Mouse (Mus musculus) hindbrain, embryonic 16.5 days (tissue): ENCODE data around the gene Arfgap3. TPM values are rescaled to one million over a fixed set of nuclear protein-coding genes. Genes with fewer than 3 reads are reported as not detected.

Source experiments
- ATAC-seq: fragments of 200-750 bp; cut with Nextera tagmentation; 2 replicates; pipeline ENCODE4 v1.8.0; 2017; ENCODE audit warnings: moderate TSS enrichment, moderate library complexity
- H3K27ac ChIP-seq: fragments of 300-500 bp; sonication (generic); 2 replicates; pipeline ENCODE4 v1.5.1; 2014; ENCODE audit warnings: low read depth, mild to moderate bottlenecking, control low read depth, low read length, moderate library complexity
- H3K27me3 ChIP-seq: fragments of 300-500 bp; sonication (generic); replicated peaks from 2 replicates; pipeline ENCODE4 v1.6.1; 2014; ENCODE audit warnings: low read length; ENCODE audit not compliant: control insufficient read depth, insufficient read depth
- H3K36me3 ChIP-seq: fragments of 300-500 bp; sonication (generic); 2 replicates; pipeline ENCODE4 v1.6.1; 2014; ENCODE audit warnings: mild to moderate bottlenecking, low read length, moderate library complexity, mixed read lengths; ENCODE audit not compliant: control insufficient read depth, insufficient read depth
- H3K4me1 ChIP-seq: fragments of 300-500 bp; sonication (generic); 2 replicates; pipeline ENCODE4 v1.6.1; 2014; ENCODE audit warnings: low read depth, low read length; ENCODE audit not compliant: control insufficient read depth, insufficient read depth
- H3K4me2 ChIP-seq: fragments of 300-500 bp; sonication (generic); 2 replicates; pipeline ENCODE4 v1.6.1; 2014; ENCODE audit warnings: mild to moderate bottlenecking, low read length, control low read depth, moderate library complexity
- H3K4me3 ChIP-seq: fragments of 300-500 bp; sonication (generic); 2 replicates; pipeline ENCODE4 v1.5.1; 2014; ENCODE audit warnings: mild to moderate bottlenecking, low read length, control low read depth, moderate library complexity
- H3K9ac ChIP-seq: fragments of 300-500 bp; sonication (generic); 2 replicates; pipeline ENCODE4 v1.6.1; 2014; ENCODE audit warnings: low read depth, mild to moderate bottlenecking, control low read depth, low read length, moderate library complexity
- H3K9me3 ChIP-seq: fragments of 300-500 bp; sonication (generic); 2 replicates; pipeline ENCODE4 v1.6.1; 2014; ENCODE audit warnings: mild to moderate bottlenecking, low read length, moderate library complexity; ENCODE audit not compliant: control insufficient read depth
- WGBS: fragments of 180-500 bp; shearing (Covaris S2); extraction: QIAGEN DNeasy Blood & Tissue Kit; methylation state at CpG from one replicate; pipeline ENCODE4 v1.1.7; 2014; 5-methylcytosine and 5-hydroxymethylcytosine counted together
- polyA plus RNA-seq: library from polyadenylated mRNA; unstranded; fragments of >200 nt; fragmentation: Nextera tagmentation; extraction: Ambion mirVana; gene quantifications from 2 replicates; pipeline ENCODE4 v1.2.1, GENCODE M21; 2015

Gene Arfgap3
- polyA plus RNA-seq, 1 experiment from 2014 or later = 39.4 TPM

DNA sequence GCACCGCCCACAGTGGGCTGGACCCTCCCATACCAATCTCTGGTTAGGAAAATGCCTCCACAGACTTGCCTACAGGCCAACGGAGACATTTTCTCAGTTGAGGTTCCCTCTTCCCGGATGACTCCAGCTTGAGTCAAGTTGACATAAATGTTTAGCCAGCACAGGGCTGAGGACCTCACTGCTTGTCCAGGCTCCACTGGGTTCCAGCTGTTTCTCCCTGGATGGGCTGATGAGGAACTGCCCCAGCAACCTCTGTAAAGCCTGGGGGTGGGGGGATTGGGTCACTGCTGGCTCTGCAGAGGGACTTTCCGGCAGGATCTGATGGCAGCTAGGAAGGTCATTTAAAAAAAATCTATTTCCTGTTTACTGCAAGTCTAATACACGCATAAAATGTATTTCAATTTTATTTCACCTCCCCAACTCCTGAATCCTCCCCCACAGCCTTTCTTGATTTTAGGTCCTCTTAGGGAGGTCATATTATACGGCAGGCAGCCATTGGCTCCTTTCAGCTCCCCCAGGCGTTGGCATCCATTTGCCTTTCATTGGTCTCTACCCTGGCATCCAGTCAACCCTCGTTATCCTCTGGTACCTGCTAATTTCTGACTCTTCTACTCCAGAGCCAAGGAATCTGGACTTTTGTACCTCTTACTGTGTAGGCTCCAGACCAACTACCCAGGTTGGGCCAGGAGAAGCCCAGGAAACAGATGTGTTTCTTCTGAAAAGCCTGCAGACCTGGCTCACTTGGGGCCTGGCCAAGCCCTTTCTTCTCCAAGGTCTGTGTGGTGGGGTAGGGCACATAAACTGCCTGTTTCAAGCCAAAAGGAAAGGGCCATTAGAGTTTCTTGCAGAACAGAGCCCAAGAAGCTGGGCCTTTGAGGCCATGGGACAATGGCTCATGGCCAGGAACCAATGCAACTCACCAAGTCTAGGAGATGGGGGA lies 56.1 kb downstream of the Arfgap3 start:
- 0 out of 2 replicates have a peak, but pooled peaks have one; percentile 6 for ATAC-seq
- no peak overlapping the region for H3K4me2 ChIP-seq
- no peaks in the 10 kb centered on the region for H3K4me1 ChIP-seq
- no peaks in the 10 kb centered on the region for H3K27me3 ChIP-seq
- no peak overlapping the region for H3K27ac ChIP-seq
- no peaks in the 10 kb centered on the region for H3K36me3 ChIP-seq
- no peak overlapping the region for H3K4me3 ChIP-seq
- H3K9ac ChIP-seq = no peak overlapping the region
- H3K9me3 ChIP-seq = no peaks in the 10 kb centered on the region
- WGBS = 75% methylated on average over 8 of the region's 8 CpGs

DNA sequence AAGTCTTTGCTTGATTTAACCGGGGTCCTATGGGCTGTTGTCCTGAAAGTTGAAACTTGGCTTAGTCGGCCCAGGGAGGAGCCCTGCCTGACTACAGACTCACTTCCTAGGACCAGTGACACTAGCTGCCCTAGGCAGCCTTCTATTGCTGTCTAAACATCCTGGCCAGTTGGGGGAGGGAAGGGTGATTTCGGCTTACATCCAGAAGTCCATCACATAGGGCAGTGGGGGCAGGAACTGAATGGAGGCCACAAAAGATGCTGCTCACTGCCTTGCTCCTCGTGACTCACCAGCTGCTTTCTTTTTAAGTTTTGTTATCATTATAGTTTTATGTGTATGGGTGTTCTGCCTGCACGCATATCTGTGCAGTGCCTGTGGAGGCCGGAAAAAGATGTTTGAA lies 56.9 kb downstream of the Arfgap3 start:
- Histone ChIP-seq H3K4me3 (no peak overlapping the region), H3K27me3 (no peaks in the 10 kb centered on the region), H3K4me2 (no peak overlapping the region), H3K27ac (no peak overlapping the region), H3K9ac (no peak overlapping the region), H3K9me3 (no peaks in the 10 kb centered on the region), H3K36me3 (no peaks in the 10 kb centered on the region), H3K4me1 (no peaks in the 10 kb centered on the region)
- WGBS = 87% methylated on average over 6 of the region's 6 CpGs
- no peak for ATAC-seq

DNA sequence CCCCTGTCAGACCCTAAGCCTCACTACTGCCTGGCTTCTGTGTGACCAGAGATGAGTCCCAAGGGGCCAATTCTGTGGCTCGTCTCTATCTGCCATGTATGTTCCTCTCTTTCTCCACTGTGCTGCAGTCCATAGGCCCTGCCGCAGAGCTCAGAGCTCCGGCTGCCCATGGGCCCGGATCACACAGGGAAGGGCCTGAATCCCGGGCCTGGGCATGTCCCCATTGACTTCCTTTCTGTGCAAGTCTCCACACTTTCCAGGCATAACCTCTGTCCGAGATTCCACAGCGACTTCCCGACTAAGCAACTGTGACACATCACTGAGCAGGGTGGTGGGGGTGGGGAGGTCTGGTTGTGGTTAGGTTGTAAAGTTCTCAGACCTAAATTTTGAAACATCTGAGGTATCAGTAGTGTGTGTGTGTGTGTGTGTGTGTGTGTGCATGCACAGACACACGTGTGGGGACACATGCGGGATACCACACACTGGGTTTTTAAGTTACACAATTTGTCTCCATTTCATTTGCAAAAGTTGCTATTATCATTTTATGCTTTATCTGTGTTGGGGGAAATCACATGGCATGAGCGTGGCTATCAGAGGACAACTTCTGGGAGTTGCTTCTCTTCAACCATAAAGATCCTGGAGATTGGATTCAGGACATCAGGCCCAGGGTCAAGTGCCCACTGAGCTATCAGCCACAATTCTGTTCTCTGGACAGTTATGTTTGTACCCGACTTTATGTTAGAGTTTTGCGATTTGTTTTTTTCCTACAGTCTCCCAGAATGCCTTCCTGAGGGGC lies 57.6 kb downstream of the Arfgap3 start:
- Histone ChIP-seq H3K9me3 (no peaks in the 10 kb centered on the region), H3K4me1 (no peaks in the 10 kb centered on the region), H3K9ac (no peak overlapping the region), H3K36me3 (no peaks in the 10 kb centered on the region), H3K4me3 (no peak overlapping the region), H3K4me2 (no peak overlapping the region), H3K27ac (no peak overlapping the region), H3K27me3 (no peaks in the 10 kb centered on the region)
- WGBS = 82% methylated on average over 13 of the region's 13 CpGs
- ATAC-seq = no peak

DNA sequence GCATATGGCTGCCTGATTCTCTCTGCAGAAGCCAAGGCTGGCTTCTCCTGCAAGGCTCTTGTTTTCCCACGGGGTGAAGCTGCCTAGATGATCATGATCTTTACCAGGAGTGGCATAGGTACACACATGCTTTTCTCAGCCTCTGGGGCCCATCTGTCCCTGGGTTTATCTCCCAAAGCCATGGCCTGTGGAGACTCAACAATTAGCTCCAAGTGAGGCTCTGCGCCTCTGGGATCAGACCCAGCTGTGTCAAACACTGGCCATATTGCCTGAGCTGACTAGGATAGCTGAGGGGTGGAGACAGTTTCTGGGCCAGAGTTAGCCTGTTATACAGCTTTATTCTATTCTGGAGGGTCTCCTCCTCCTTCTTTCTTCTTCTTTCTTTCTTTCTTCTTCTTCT lies 59.1 kb downstream of the Arfgap3 start:
- Histone ChIP-seq H3K27ac (no peak overlapping the region), H3K9me3 (peaks cover 2% of the 10 kb centered on the region; the same call in 1 of the 2 replicates), H3K4me2 (no peak overlapping the region), H3K36me3 (no peaks in the 10 kb centered on the region), H3K9ac (no peak overlapping the region), H3K4me1 (no peaks in the 10 kb centered on the region), H3K27me3 (no peaks in the 10 kb centered on the region), H3K4me3 (no peak overlapping the region)
- 85% methylated on average over 2 of the region's 2 CpGs for WGBS
- ATAC-seq = no peak

DNA sequence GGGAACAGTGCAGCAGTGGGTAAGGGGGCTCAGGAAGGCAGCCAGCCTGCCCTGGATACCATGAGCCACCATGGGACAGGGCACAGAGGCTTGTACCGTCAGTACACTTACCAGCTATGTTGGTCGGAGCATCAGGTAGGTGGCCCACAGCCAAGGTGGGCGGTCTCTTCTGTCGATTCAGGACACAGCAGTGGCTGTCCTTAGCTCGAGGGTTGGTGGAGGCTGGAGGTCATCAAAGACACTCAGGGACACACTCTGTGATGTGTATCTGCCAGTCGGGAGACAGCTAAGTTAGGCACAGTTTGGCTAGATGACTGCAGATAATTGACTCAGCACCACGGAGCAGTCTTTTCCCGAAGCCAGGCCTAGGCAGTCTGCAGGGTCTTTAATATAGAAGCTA lies 65.2 kb downstream of the Arfgap3 start:
- H3K4me2 ChIP-seq = no peak overlapping the region
- H3K4me3 ChIP-seq = no peak overlapping the region
- 78% methylated on average over 8 of the region's 8 CpGs for WGBS
- H3K27me3 ChIP-seq = no peaks in the 10 kb centered on the region
- no peak overlapping the region for H3K9ac ChIP-seq
- no peak overlapping the region for H3K27ac ChIP-seq
- H3K4me1 ChIP-seq = no peaks in the 10 kb centered on the region
- no peak for ATAC-seq
- peaks cover 2% of the 10 kb centered on the region; the same call in 1 of the 2 replicates for H3K9me3 ChIP-seq
- no peaks in the 10 kb centered on the region for H3K36me3 ChIP-seq

DNA sequence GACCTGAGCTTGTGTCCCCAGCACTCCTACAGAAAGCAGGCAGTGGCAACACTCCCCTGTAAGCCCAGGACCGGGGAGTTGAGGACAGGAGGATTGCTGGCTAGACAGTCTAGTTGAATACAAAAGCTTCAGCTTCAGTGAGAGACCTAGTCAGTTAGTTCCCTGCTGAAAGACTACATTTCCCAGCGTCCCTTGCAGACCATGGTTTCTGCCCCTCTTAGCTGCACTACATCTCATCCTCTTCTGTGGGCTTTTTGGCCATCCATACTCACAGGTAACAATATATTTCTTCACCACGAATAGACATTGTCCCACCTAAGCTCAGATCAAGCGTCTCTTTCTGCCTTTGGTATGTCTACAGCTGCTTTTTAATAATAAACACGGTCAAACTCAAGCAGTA lies 67.7 kb downstream of the Arfgap3 start:
- no peaks in the 10 kb centered on the region for H3K4me1 ChIP-seq
- ATAC-seq = no peak
- H3K9me3 ChIP-seq = peaks cover 2% of the 10 kb centered on the region; the same call in 1 of the 2 replicates
- WGBS = 81% methylated on average over 5 of the region's 5 CpGs
- H3K27ac ChIP-seq = no peak overlapping the region
- no peaks in the 10 kb centered on the region for H3K27me3 ChIP-seq
- H3K4me2 ChIP-seq = no peak overlapping the region
- H3K36me3 ChIP-seq = no peaks in the 10 kb centered on the region
- no peak overlapping the region for H3K9ac ChIP-seq
- H3K4me3 ChIP-seq = no peak overlapping the region

DNA sequence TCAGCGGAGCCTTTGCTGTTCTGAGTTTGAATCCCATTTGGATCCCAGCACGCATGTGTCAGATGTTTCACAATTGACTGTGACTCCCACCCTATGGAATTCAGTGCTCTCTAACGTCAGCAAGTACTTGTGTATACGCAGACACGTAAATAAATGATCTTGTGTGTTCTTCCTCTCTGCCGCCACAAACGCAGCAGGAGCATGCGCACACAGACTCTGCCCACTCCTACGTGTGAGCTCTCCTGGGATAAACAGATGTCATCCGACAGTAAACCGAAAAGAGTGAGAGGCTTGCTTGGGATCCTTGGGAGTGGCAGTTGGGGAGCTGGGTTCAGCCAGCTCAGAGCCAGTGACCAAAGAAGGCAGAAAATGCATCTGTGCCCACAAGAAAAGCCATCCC lies 68.7 kb downstream of the Arfgap3 start:
- whole genome bisulfite sequencing = 80% methylated on average over 11 of the region's 11 CpGs
- Histone ChIP-seq H3K27ac (no peak overlapping the region), H3K36me3 (no peaks in the 10 kb centered on the region)

DNA sequence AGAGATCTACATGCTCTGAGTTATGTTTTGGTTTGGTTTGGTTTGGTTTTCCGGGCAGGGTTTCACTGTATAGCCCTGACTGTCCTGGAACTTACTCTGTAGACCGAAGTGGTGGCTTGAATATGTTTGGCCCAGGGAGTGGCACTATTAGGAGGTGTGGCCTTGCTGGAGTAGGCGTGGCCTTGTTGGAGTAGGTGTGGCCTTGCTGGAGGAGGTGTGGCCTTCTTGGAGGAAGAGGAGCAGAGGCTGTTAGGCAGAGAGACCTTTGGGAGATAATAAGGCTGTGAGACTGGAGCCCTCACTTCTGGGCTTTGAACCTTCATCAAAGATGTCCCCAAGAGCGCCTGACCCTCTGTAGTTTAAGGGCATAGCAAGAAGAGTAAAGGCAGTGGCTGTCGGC lies 71.5 kb downstream of the Arfgap3 start:
- 83% methylated on average over 5 of the region's 5 CpGs for WGBS
- no peak overlapping the region for H3K9ac ChIP-seq
- no peak overlapping the region for H3K4me2 ChIP-seq
- no peak for ATAC-seq
- no peaks in the 10 kb centered on the region for H3K4me1 ChIP-seq
- H3K27me3 ChIP-seq = no peaks in the 10 kb centered on the region
- H3K36me3 ChIP-seq = no peaks in the 10 kb centered on the region
- H3K9me3 ChIP-seq = no peaks in the 10 kb centered on the region
- no peak overlapping the region for H3K4me3 ChIP-seq
- H3K27ac ChIP-seq = no peak overlapping the region

More for the DNA sequence above, 68.7 kb downstream of the Arfgap3 start:
- no peaks in the 10 kb centered on the region for H3K27me3 ChIP-seq
- no peak for ATAC-seq
- H3K4me3 ChIP-seq = no peak overlapping the region
- H3K9ac ChIP-seq = no peak overlapping the region
- H3K4me1 ChIP-seq = no peaks in the 10 kb centered on the region
- no peak overlapping the region for H3K4me2 ChIP-seq
- no peaks in the 10 kb centered on the region for H3K9me3 ChIP-seq

DNA sequence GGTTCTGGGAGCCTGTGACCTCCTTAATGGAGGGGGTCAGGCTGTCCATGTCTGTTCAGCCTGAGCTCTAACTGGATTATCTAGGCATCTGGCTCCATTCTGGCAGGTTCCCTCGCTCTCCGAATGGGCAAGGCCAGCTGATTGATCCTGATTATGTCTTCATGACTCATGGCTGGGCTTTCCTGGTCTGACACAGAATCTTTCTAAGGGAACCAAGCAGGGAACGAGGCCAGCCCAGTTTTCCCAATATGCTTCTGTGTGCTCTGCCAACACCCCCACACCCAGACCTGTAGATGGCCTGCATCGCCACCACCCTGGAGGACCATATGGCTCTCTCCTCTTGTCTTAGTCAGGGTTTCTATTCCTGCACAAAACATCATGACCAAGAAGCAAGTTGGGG lies 72.6 kb downstream of the Arfgap3 start:
- H3K4me1 ChIP-seq = no peaks in the 10 kb centered on the region
- H3K27ac ChIP-seq = no peak overlapping the region
- H3K36me3 ChIP-seq = no peaks in the 10 kb centered on the region
- no peaks in the 10 kb centered on the region for H3K9me3 ChIP-seq
- no peak overlapping the region for H3K4me3 ChIP-seq
- 75% methylated on average over 4 of the region's 4 CpGs for WGBS
- no peak for ATAC-seq
- H3K4me2 ChIP-seq = no peak overlapping the region
- H3K27me3 ChIP-seq = no peaks in the 10 kb centered on the region
- H3K9ac ChIP-seq = no peak overlapping the region
